Mouse (Mus musculus): ENCODE measurements around the gene Tmc8. TPM values are rescaled to one million over a fixed set of nuclear protein-coding genes. Genes with fewer than 3 reads are reported as not detected.

Gene Tmc8
- polyA plus RNA-seq, 1 experiment from 2014 or later, result 18.8 TPM

GRCm38 (mm10) chr11:117836306-117836705 lies 54.4 kb downstream of the Tmc8 start:
- H3K4me3 ChIP-seq (ENCODE audit: low read depth, low read length), result no peak overlapping the region
- no peak overlapping the region for H3K27ac ChIP-seq (ENCODE audit: low read depth, low read length)
- no peaks in the 10 kb centered on the region for H3K9me3 ChIP-seq (ENCODE audit: control insufficient read depth, low read length)
- peak overlapping the region; percentile 52 for H3K4me2 ChIP-seq
- DNase-seq (ENCODE audit: low spot score), result no peak
- H3K4me1 ChIP-seq (replicated peaks; ENCODE audit: control insufficient read depth, insufficient read depth, low read length), result peaks cover 46% of the 10 kb centered on the region
- 21% methylated on average over 13 of the region's 13 CpGs for whole genome bisulfite sequencing
- no peak overlapping the region for H3K9ac ChIP-seq (ENCODE audit: low read depth, low read length)
- H3K36me3 ChIP-seq (ENCODE audit: control insufficient read depth, insufficient read depth, low read length), result no peaks in the 10 kb centered on the region
- no peak for ATAC-seq (replicated peaks; ENCODE audit: low FRiP score)
- H3K27me3 ChIP-seq (replicated peaks; ENCODE audit: control insufficient read depth, insufficient read depth, low read length), result no peaks in the 10 kb centered on the region

GRCm38 (mm10) chr11:117838572-117838971 lies 56.7 kb downstream of the Tmc8 start:
- ATAC-seq (replicated peaks; ENCODE audit: low FRiP score), result peak; percentile 97
- Histone ChIP-seq H3K36me3 (ENCODE audit: control insufficient read depth, insufficient read depth, low read length) (no peaks in the 10 kb centered on the region), H3K4me3 (ENCODE audit: low read depth, low read length) (0 out of 2 replicates have a peak overlapping the region, but pooled peaks have one; percentile 4), H3K4me1 (replicated peaks; ENCODE audit: control insufficient read depth, insufficient read depth, low read length) (peaks cover 38% of the 10 kb centered on the region), H3K9ac (ENCODE audit: low read depth, low read length) (peak overlapping the region; percentile 23; the same call in 1 of the 2 replicates), H3K4me2 (peak overlapping the region; percentile 50), H3K27ac (ENCODE audit: low read depth, low read length) (peak overlapping the region; percentile 91), H3K9me3 (ENCODE audit: control insufficient read depth, low read length) (no peaks in the 10 kb centered on the region), H3K27me3 (replicated peaks; ENCODE audit: control insufficient read depth, insufficient read depth, low read length) (no peaks in the 10 kb centered on the region)
- peak; percentile 58 for DNase-seq (ENCODE audit: low spot score)
- WGBS, result 51% methylated on average over 2 of the region's 2 CpGs

GRCm38 (mm10) chr11:117839021-117839420 lies 57.1 kb downstream of the Tmc8 start:
- WGBS, result 73% methylated on average over 1 of the region's 1 CpGs
- no peak overlapping the region for H3K4me3 ChIP-seq (ENCODE audit: low read depth, low read length)
- no peak; the same call in 1 of the 2 replicates for ATAC-seq (replicated peaks; ENCODE audit: low FRiP score)
- H3K36me3 ChIP-seq (ENCODE audit: control insufficient read depth, insufficient read depth, low read length), result no peaks in the 10 kb centered on the region
- DNase-seq (ENCODE audit: low spot score), result no peak
- peak overlapping the region; percentile 47 for H3K4me2 ChIP-seq
- peak overlapping the region; percentile 91 for H3K27ac ChIP-seq (ENCODE audit: low read depth, low read length)
- no peaks in the 10 kb centered on the region for H3K9me3 ChIP-seq (ENCODE audit: control insufficient read depth, low read length)
- no peaks in the 10 kb centered on the region for H3K27me3 ChIP-seq (replicated peaks; ENCODE audit: control insufficient read depth, insufficient read depth, low read length)
- peaks cover 38% of the 10 kb centered on the region for H3K4me1 ChIP-seq (replicated peaks; ENCODE audit: control insufficient read depth, insufficient read depth, low read length)
- peak overlapping the region; percentile 23; the same call in 1 of the 2 replicates for H3K9ac ChIP-seq (ENCODE audit: low read depth, low read length)

GRCm38 (mm10) chr11:117840910-117841309 lies 59.0 kb downstream of the Tmc8 start:
- H3K36me3 ChIP-seq (ENCODE audit: control insufficient read depth, insufficient read depth, low read length), result no peaks in the 10 kb centered on the region
- H3K9me3 ChIP-seq (ENCODE audit: control insufficient read depth, low read length), result no peaks in the 10 kb centered on the region
- H3K27me3 ChIP-seq (replicated peaks; ENCODE audit: control insufficient read depth, insufficient read depth, low read length), result no peaks in the 10 kb centered on the region
- H3K9ac ChIP-seq (ENCODE audit: low read depth, low read length), result no peak overlapping the region
- H3K4me1 ChIP-seq (replicated peaks; ENCODE audit: control insufficient read depth, insufficient read depth, low read length), result peaks cover 37% of the 10 kb centered on the region
- H3K4me2 ChIP-seq, result no peak overlapping the region
- WGBS, result 56% methylated on average over 1 of the region's 1 CpGs
- H3K27ac ChIP-seq (ENCODE audit: low read depth, low read length), result no peak overlapping the region
- ATAC-seq (replicated peaks; ENCODE audit: low FRiP score), result no peak
- H3K4me3 ChIP-seq (ENCODE audit: low read depth, low read length), result no peak overlapping the region
- DNase-seq (ENCODE audit: low spot score), result no peak

Other genes starting within 250 kb of the Tmc8 start
- gene Tnrc6c, start 127.8 kb upstream of the Tmc8 start, polyA plus RNA-seq (2014; fragmentation: Nextera tagmentation; extraction: Ambion mirVana), result 8.0 TPM in 2 replicates
- 61.2 and 62.1 TPM in 2 replicates for gene Tmc6, start 122 bp downstream of the Tmc8 start, polyA plus RNA-seq (2014; fragmentation: Nextera tagmentation; extraction: Ambion mirVana)
- 49.3 and 54.3 TPM in 2 replicates for gene 6030468B19Rik, start 15.6 kb downstream of the Tmc8 start, polyA plus RNA-seq (2014; fragmentation: Nextera tagmentation; extraction: Ambion mirVana)
- gene Gm20708, start 27.6 kb downstream of the Tmc8 start, polyA plus RNA-seq (2014; fragmentation: Nextera tagmentation; extraction: Ambion mirVana), result 0.21 and 0.80 TPM in 2 replicates
- 92.1 and 99.4 TPM in 2 replicates for gene Syngr2, start 27.6 kb downstream of the Tmc8 start, polyA plus RNA-seq (2014; fragmentation: Nextera tagmentation; extraction: Ambion mirVana)
- gene Afmid, start 43.8 kb downstream of the Tmc8 start, polyA plus RNA-seq (2014; fragmentation: Nextera tagmentation; extraction: Ambion mirVana), result 8.4 and 11.1 TPM in 2 replicates
- 185 and 192 TPM in 2 replicates for gene Tk1, start 44.0 kb downstream of the Tmc8 start, polyA plus RNA-seq (2014; fragmentation: Nextera tagmentation; extraction: Ambion mirVana)
- 430 and 440 TPM in 2 replicates for gene Birc5, start 67.2 kb downstream of the Tmc8 start, polyA plus RNA-seq (2014; fragmentation: Nextera tagmentation; extraction: Ambion mirVana)
- gene Tmem235, start 78.7 kb downstream of the Tmc8 start, polyA plus RNA-seq (2014; fragmentation: Nextera tagmentation; extraction: Ambion mirVana), result not detected in 2 replicates
- gene Tha1, start 91.4 kb downstream of the Tmc8 start, polyA plus RNA-seq (2014; fragmentation: Nextera tagmentation; extraction: Ambion mirVana), result 1.5 and 1.7 TPM in 2 replicates
- 3.7 and 4.6 TPM in 2 replicates for gene Socs3, start 188.0 kb downstream of the Tmc8 start, polyA plus RNA-seq (2014; fragmentation: Nextera tagmentation; extraction: Ambion mirVana)
- gene Pgs1, start 204.2 kb downstream of the Tmc8 start, polyA plus RNA-seq (2014; fragmentation: Nextera tagmentation; extraction: Ambion mirVana), result 31.5 and 31.9 TPM in 2 replicates